In genomic region chr1:87879494-87880325, GRCm38 (mm10) we compare ENCODE assay signal across 8 mouse cellular contexts. TPM values are rescaled to one million over a fixed set of nuclear protein-coding genes. Genes with fewer than 3 reads are reported as not detected.
A peak's percentile ranks its signal among the peaks of the same experiment; 100 is the strongest.
DNase-seq lines count a peak whose midpoint lies in the region; ATAC-seq and TF ChIP-seq lines count a peak whose summit lies in the region.

No protein-coding gene starts in this region.

- 37% methylated on average over 3 of the region's 3 CpGs for WGBS in embryonic facial prominence, embryonic 13.5 days
- 26% methylated on average over 3 of the region's 3 CpGs for WGBS in liver, postnatal 0 days (ENCODE audit: insufficient replicate concordance)
- 33% methylated on average over 3 of the region's 3 CpGs for WGBS in stomach, embryonic 14.5 days

- no peak overlapping the region for H3K9ac ChIP-seq in embryonic facial prominence, embryonic 13.5 days
- H3K9ac ChIP-seq in liver, postnatal 0 days (replicated peaks) = no peak overlapping the region
- no peak overlapping the region for H3K9ac ChIP-seq in stomach, embryonic 14.5 days (replicated peaks; ENCODE audit: low read depth, low read length)

- peaks cover 22% of the 10 kb centered on the region for H3K36me3 ChIP-seq in embryonic facial prominence, embryonic 13.5 days
- H3K36me3 ChIP-seq in liver, postnatal 0 days (replicated peaks; ENCODE audit: insufficient read depth, low read length) = peaks cover 18% of the 10 kb centered on the region
- H3K36me3 ChIP-seq in stomach, embryonic 14.5 days (ENCODE audit: control insufficient read depth, insufficient read depth, low read length) = peaks cover 6% of the 10 kb centered on the region; the same call in 1 of the 2 replicates

- no peak overlapping the region for H3K4me3 ChIP-seq in embryonic facial prominence, embryonic 13.5 days
- H3K4me3 ChIP-seq in liver, postnatal 0 days (ENCODE audit: low read depth, low read length) = no peak overlapping the region
- H3K4me3 ChIP-seq in stomach, embryonic 14.5 days (ENCODE audit: low read depth, low read length) = no peak overlapping the region

- no peak for TF ChIP-seq EP300 in liver, postnatal 0 days (IDR thresholded peaks at IDR 0.05; ENCODE audit: low read depth)

- peaks cover 45% of the 10 kb centered on the region for H3K4me1 ChIP-seq in embryonic facial prominence, embryonic 13.5 days
- H3K4me1 ChIP-seq in liver, postnatal 0 days (ENCODE audit: insufficient read depth) = peaks cover 28% of the 10 kb centered on the region
- H3K4me1 ChIP-seq in stomach, embryonic 14.5 days (ENCODE audit: control insufficient read depth, insufficient read depth, low read length) = peaks cover 20% of the 10 kb centered on the region

- no peak for TF ChIP-seq CTCF in liver, postnatal 0 days (IDR thresholded peaks at IDR 0.05; ENCODE audit: low read depth)

- H3K27me3 ChIP-seq in embryonic facial prominence, embryonic 13.5 days = no peaks in the 10 kb centered on the region
- no peaks in the 10 kb centered on the region for H3K27me3 ChIP-seq in liver, postnatal 0 days (ENCODE audit: insufficient read depth, low read length)
- no peaks in the 10 kb centered on the region for H3K27me3 ChIP-seq in stomach, embryonic 14.5 days (ENCODE audit: control insufficient read depth, insufficient read depth, low read length)

- DNase-seq in thymus, postnatal 4 days = peak; percentile 7
- no peak for DNase-seq in thymus, postnatal 36 days
- DNase-seq in heart, adult 9 months (ENCODE audit: low spot score in 2 of 2) = peak; percentile 87 to 92
- DNase-seq in kidney, postnatal 25 days = peak; percentile 90 to 94
- peak; percentile 52 for DNase-seq in liver, postnatal 0 days
- DNase-seq in spleen, postnatal 4 days (ENCODE audit: low spot score in 2 of 2) = no peak

- H3K4me2 ChIP-seq in embryonic facial prominence, embryonic 13.5 days = no peak overlapping the region
- H3K4me2 ChIP-seq in liver, postnatal 0 days (ENCODE audit: low read depth, low read length) = no peak overlapping the region
- no peak overlapping the region for H3K4me2 ChIP-seq in stomach, embryonic 14.5 days (replicated peaks; ENCODE audit: low read depth, low read length)

- H3K27ac ChIP-seq in embryonic facial prominence, embryonic 13.5 days = peak overlapping the region; percentile 68
- peak overlapping the region; percentile 20; the same call in 1 of the 2 replicates for H3K27ac ChIP-seq in liver, postnatal 0 days (ENCODE audit: low read depth)
- H3K27ac ChIP-seq in stomach, embryonic 14.5 days (ENCODE audit: low read length) = peak overlapping the region; percentile 71; the same call in 1 of the 2 replicates

- no peaks in the 10 kb centered on the region for H3K9me3 ChIP-seq in embryonic facial prominence, embryonic 13.5 days
- no peaks in the 10 kb centered on the region for H3K9me3 ChIP-seq in liver, postnatal 0 days (ENCODE audit: low read length)
- H3K9me3 ChIP-seq in stomach, embryonic 14.5 days (ENCODE audit: control insufficient read depth, low read depth, low read length) = no peaks in the 10 kb centered on the region

- ATAC-seq in embryonic facial prominence, embryonic 13.5 days (ENCODE audit: insufficient number of reproducible peaks, insufficient read depth, low FRiP score, low TSS enrichment, low read depth) = no peak
- ATAC-seq in liver, postnatal 0 days = peak; percentile 35; the same call in 1 of the 2 replicates
- ATAC-seq in stomach, embryonic 14.5 days (ENCODE audit: insufficient number of reproducible peaks, insufficient read depth, low FRiP score, low read depth) = peak; percentile 78; the same call in 1 of the 2 replicates

RNA-seq across cellular contexts. Expression of gene Dgkd, which starts 26.6 kb away (rescaled TPM):
- 28.8 and 33.0 TPM in 2 replicates for polyA plus RNA-seq in embryonic facial prominence, embryonic 13.5 days (2015; fragmentation: Nextera tagmentation; extraction: Ambion mirVana)
- 8.3 and 9.1 TPM in 2 replicates for polyA plus RNA-seq in liver, postnatal 0 days (2015; fragmentation: Nextera tagmentation; extraction: Ambion mirVana)
- 31.0 and 35.1 TPM in 2 replicates for polyA plus RNA-seq in stomach, embryonic 14.5 days (2014; fragmentation: Nextera tagmentation; extraction: Ambion mirVana)

Comparison
In these comparisons a context has a peak if more than half of its experiments do, and no peak if none do; other contexts are left out.
1. DNase-seq: peak in thymus, postnatal 4 days (single experiment), heart, adult 9 months (2 of 2), kidney, postnatal 25 days (2 of 2) and liver, postnatal 0 days (single experiment); none in thymus, postnatal 36 days (0 of 2) and spleen, postnatal 4 days (0 of 2).
2. H3K27ac ChIP-seq: peak in every context shown above with its lines; median percentile 71 in stomach, embryonic 14.5 days; 68 in embryonic facial prominence, embryonic 13.5 days; 20 in liver, postnatal 0 days.